Mouse (Mus musculus): Measurements from ENCODE around the gene Arsb.

Gene Arsb

GRCm38 (mm10) chr13:93847614-93848013 lies 76.2 kb downstream of the Arsb start:
- peak; percentile 12 for DNase-seq

GRCm38 (mm10) chr13:93848615-93849014 lies 77.2 kb downstream of the Arsb start:
- no peak for DNase-seq

GRCm38 (mm10) chr13:93849751-93850355 lies 78.4 kb downstream of the Arsb start:
- no peak for DNase-seq

- no peak for DNase-seq
Measured at GRCm38 (mm10) chr13:93850674-93851073, 79.2 kb downstream of the Arsb start.

GRCm38 (mm10) chr13:93852419-93853138 lies 81.1 kb downstream of the Arsb start:
- DNase-seq: peak; percentile 53

- DNase-seq: no peak
Measured at GRCm38 (mm10) chr13:93853767-93854166, 82.3 kb downstream of the Arsb start.

GRCm38 (mm10) chr13:93854325-93854724 lies 82.9 kb downstream of the Arsb start:
- DNase-seq: no peak

GRCm38 (mm10) chr13:93854966-93855562 lies 83.6 kb downstream of the Arsb start:
- DNase-seq: no peak

- DNase-seq: no peak
Measured at GRCm38 (mm10) chr13:93855701-93856183, 84.3 kb downstream of the Arsb start.

- no peak for DNase-seq
Measured at GRCm38 (mm10) chr13:93861211-93861610, 89.8 kb downstream of the Arsb start.

- no peak for DNase-seq
Measured at GRCm38 (mm10) chr13:93864066-93864740, 92.8 kb downstream of the Arsb start.

GRCm38 (mm10) chr13:93866638-93867037 lies 95.2 kb downstream of the Arsb start:
- DNase-seq: no peak

GRCm38 (mm10) chr13:93871681-93872080 lies 100.3 kb downstream of the Arsb start:
- no peak for DNase-seq

- DNase-seq: no peak
Measured at GRCm38 (mm10) chr13:93872591-93872990, 101.2 kb downstream of the Arsb start.

GRCm38 (mm10) chr13:93877924-93878323 lies 106.5 kb downstream of the Arsb start:
- no peak for DNase-seq

- no peak for DNase-seq
Measured at GRCm38 (mm10) chr13:93879426-93879825, 108.0 kb downstream of the Arsb start.

GRCm38 (mm10) chr13:93882132-93882531 lies 110.7 kb downstream of the Arsb start:
- DNase-seq: no peak

- DNase-seq: no peak
Measured at GRCm38 (mm10) chr13:93886999-93887398, 115.6 kb downstream of the Arsb start.

GRCm38 (mm10) chr13:93888196-93888595 lies 116.8 kb downstream of the Arsb start:
- DNase-seq: no peak

GRCm38 (mm10) chr13:93888916-93889315 lies 117.5 kb downstream of the Arsb start:
- no peak for DNase-seq

GRCm38 (mm10) chr13:93889991-93890390 lies 118.6 kb downstream of the Arsb start:
- DNase-seq: peak; percentile 18

GRCm38 (mm10) chr13:93891276-93891675 lies 119.8 kb downstream of the Arsb start:
- DNase-seq: peak; percentile 45

- no peak for DNase-seq
Measured at GRCm38 (mm10) chr13:93892101-93892500, 120.7 kb downstream of the Arsb start.
